In genomic region chr4:102591798-102592197, GRCm38 (mm10) we compare ENCODE assay signal across 9 mouse cellular contexts.
A peak's percentile ranks its signal among the peaks of the same experiment; 100 is the strongest.
DNase-seq lines count a peak whose midpoint lies in the region; ATAC-seq lines count a peak whose summit lies in the region.
"Had no signal": no experiment of that assay in that cellular context is flagged by ENCODE, and none has a peak within 500 bp of the region (broad histone marks: within the 10 kb centered on the region; RNA-seq: fewer than 3 reads in every experiment).

No protein-coding gene starts in this region.

- peak overlapping the region; percentile 36 for H3K4me2 ChIP-seq in hindbrain, embryonic 15.5 days
- peak overlapping the region; percentile 14; the same call in 1 of the 2 replicates for H3K4me2 ChIP-seq in neural tube, embryonic 12.5 days (replicated peaks)
- H3K4me2 ChIP-seq: embryonic facial prominence, embryonic 12.5 days had no signal

- H3K36me3 ChIP-seq in hindbrain, embryonic 15.5 days: peaks cover 11% of the 10 kb centered on the region; the same call in 1 of the 2 replicates
- H3K36me3 ChIP-seq in neural tube, embryonic 12.5 days: peaks cover 3% of the 10 kb centered on the region; the same call in 1 of the 2 replicates

- peak overlapping the region; percentile 59 for H3K27ac ChIP-seq in hindbrain, embryonic 15.5 days (replicated peaks)
- H3K27ac ChIP-seq in neural tube, embryonic 12.5 days: no peak overlapping the region
- H3K27ac ChIP-seq: embryonic facial prominence, embryonic 12.5 days had no signal

- no peaks in the 10 kb centered on the region for H3K27me3 ChIP-seq in hindbrain, embryonic 15.5 days
- H3K27me3 ChIP-seq in neural tube, embryonic 12.5 days (replicated peaks): no peaks in the 10 kb centered on the region
- H3K27me3 ChIP-seq: embryonic facial prominence, embryonic 12.5 days had no signal

- peaks cover 58% of the 10 kb centered on the region for H3K4me1 ChIP-seq in hindbrain, embryonic 15.5 days (replicated peaks)
- peaks cover 29% of the 10 kb centered on the region for H3K4me1 ChIP-seq in neural tube, embryonic 12.5 days

- H3K4me3 ChIP-seq in hindbrain, embryonic 15.5 days: peak overlapping the region; percentile 24
- H3K4me3 ChIP-seq in neural tube, embryonic 12.5 days: no peak overlapping the region
- H3K4me3 ChIP-seq: embryonic facial prominence, embryonic 12.5 days had no signal

- peak; percentile 67 for DNase-seq in right cerebral cortex, adult 18-20 months
- no peak for DNase-seq in right cerebral cortex, postnatal 14 days
- DNase-seq in kidney, postnatal 14 days: no peak
- no peak for DNase-seq in cerebellum, postnatal 36 days
- DNase-seq in ovary, postnatal 14 days (ENCODE audit: low spot score): no peak
- DNase-seq: gastrocnemius, postnatal 14 days had no signal

- peak overlapping the region; percentile 30 for H3K9ac ChIP-seq in hindbrain, embryonic 15.5 days
- no peak overlapping the region for H3K9ac ChIP-seq in neural tube, embryonic 12.5 days
- H3K9ac ChIP-seq: embryonic facial prominence, embryonic 12.5 days had no signal

- no peaks in the 10 kb centered on the region for H3K9me3 ChIP-seq in hindbrain, embryonic 15.5 days
- no peaks in the 10 kb centered on the region for H3K9me3 ChIP-seq in neural tube, embryonic 12.5 days
- H3K9me3 ChIP-seq: embryonic facial prominence, embryonic 12.5 days had no signal

- WGBS in hindbrain, embryonic 15.5 days: 25% methylated on average over 4 of the region's 4 CpGs
- 33% methylated on average over 4 of the region's 4 CpGs for WGBS in neural tube, embryonic 12.5 days

- peak; percentile 65; the same call in 1 of the 2 replicates for ATAC-seq in hindbrain, embryonic 15.5 days (ENCODE audit: low FRiP score, low read depth)
- no peak for ATAC-seq in neural tube, embryonic 12.5 days (ENCODE audit: low FRiP score, low read depth)
